Mouse (Mus musculus) bone marrow macrophage, adult 2 months (primary cell): ENCODE measurements around the gene Adgrv1.

Experiments used
- CTCF ChIP-seq: IDR thresholded peaks from 2 replicates; pipeline ENCODE4 v1.5.1; 2012; ENCODE audit warnings: low read depth, mild to moderate bottlenecking, low read length, moderate library complexity
- POLR2A ChIP-seq: IDR thresholded peaks from 2 replicates; pipeline ENCODE4 v1.6.1; 2012; ENCODE audit warnings: mild to moderate bottlenecking, low read depth, low read length, borderline replicate concordance

GRCm38 (mm10) chr13:81325606-81326215 lies 307.2 kb downstream of the Adgrv1 start:
- TF ChIP-seq CTCF (no peak), POLR2A (no peak)
